Mouse (Mus musculus): ENCODE measurements around the gene Nlrp10.

DNA sequence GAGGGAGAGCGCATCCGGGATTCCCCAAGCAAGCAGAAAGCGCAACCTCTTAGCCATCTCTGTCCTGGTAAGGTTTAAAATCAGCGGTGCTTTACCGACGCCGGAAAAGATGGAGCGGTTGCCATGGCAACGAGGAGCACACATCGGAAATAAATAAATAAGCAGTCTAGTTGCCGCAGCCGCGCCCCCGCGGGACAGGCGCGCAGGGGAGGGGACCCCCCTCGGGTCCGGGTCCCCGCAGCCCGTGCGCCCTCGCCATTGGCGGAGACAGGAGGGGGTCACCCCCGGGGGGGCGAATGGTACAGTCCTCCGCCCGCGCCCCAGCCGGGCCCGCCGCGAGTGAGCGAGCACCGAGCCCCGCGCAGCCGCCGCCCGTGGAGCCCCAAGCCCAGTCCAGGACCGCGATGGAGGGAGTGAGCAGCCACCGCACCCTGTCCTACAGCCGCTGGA is 20.4 kb upstream of the Nlrp10 start, which contains the start of gene Tub:
- no peak for TF ChIP-seq CTCF (IDR thresholded peaks at IDR 0.05 in 2 of 3, conservative IDR thresholded peaks at IDR 0.05 in 1 of 3; ENCODE audit: control insufficient read depth in 1 of 3, insufficient read depth in 1 of 3, low read depth in 2 of 3, low read length in 3 of 3, poor library complexity in 1 of 3, severe bottlenecking in 1 of 3)
- TF ChIP-seq MYC (IDR thresholded peaks at IDR 0.05; ENCODE audit: low read depth, low read length): no peak
